Mouse (Mus musculus) right cerebral cortex, postnatal 36 days (tissue): Measurements from ENCODE around the gene Apoe.

Source experiments
- DNase-seq, 2 experiments: peaks; one replicate each; pipeline ENCODE4 v3.0.0; 2022; ENCODE audit warnings: low spot score in 2 of 2, mixed read lengths in 1 of 2

Apoe gene

GRCm38 (mm10) chr7:19698907-19699826, at the start of gene Apoe:
Gene Apoe, minus strand, starts transcription at chr7:19699188.
- peak; percentile 56 to 62 for DNase-seq

- DNase-seq = no peak
Measured at GRCm38 (mm10) chr7:19747420-19748218, 48.6 kb upstream of the Apoe start.

- DNase-seq = no peak
Measured at GRCm38 (mm10) chr7:19746426-19747201, 47.6 kb upstream of the Apoe start.

GRCm38 (mm10) chr7:19745971-19746370, 47.0 kb upstream of the Apoe start:
- DNase-seq = no peak

- DNase-seq = no peak
Measured at GRCm38 (mm10) chr7:19744590-19745385, 45.8 kb upstream of the Apoe start.

- DNase-seq = no peak
Measured at GRCm38 (mm10) chr7:19743791-19744190, 44.8 kb upstream of the Apoe start.

GRCm38 (mm10) chr7:19742468-19742867, 43.5 kb upstream of the Apoe start:
- no peak for DNase-seq

- no peak for DNase-seq
Measured at GRCm38 (mm10) chr7:19741329-19742031, 42.5 kb upstream of the Apoe start.

GRCm38 (mm10) chr7:19740269-19740668, 41.3 kb upstream of the Apoe start:
- DNase-seq = no peak

- no peak for DNase-seq
Measured at GRCm38 (mm10) chr7:19738771-19739170, 39.8 kb upstream of the Apoe start.

- DNase-seq = no peak
Measured at GRCm38 (mm10) chr7:19736389-19737057, 37.5 kb upstream of the Apoe start.

- no peak for DNase-seq
Measured at GRCm38 (mm10) chr7:19734178-19734666, 35.2 kb upstream of the Apoe start.

GRCm38 (mm10) chr7:19726541-19726940, 27.6 kb upstream of the Apoe start:
- DNase-seq = no peak

GRCm38 (mm10) chr7:19724167-19724566, 25.2 kb upstream of the Apoe start:
- no peak for DNase-seq

GRCm38 (mm10) chr7:19722754-19723195, 23.8 kb upstream of the Apoe start:
- DNase-seq = no peak

- no peak for DNase-seq
Measured at GRCm38 (mm10) chr7:19719200-19719599, 20.2 kb upstream of the Apoe start.

- DNase-seq = no peak
Measured at GRCm38 (mm10) chr7:19718297-19718952, 19.4 kb upstream of the Apoe start.

GRCm38 (mm10) chr7:19717346-19717745, 18.4 kb upstream of the Apoe start:
- DNase-seq = no peak

- DNase-seq = no peak
Measured at GRCm38 (mm10) chr7:19716822-19717221, 17.8 kb upstream of the Apoe start.
